Mouse (Mus musculus): Measurements from ENCODE around the gene Mrps7. TPM values are rescaled to one million over a fixed set of nuclear protein-coding genes. Genes with fewer than 3 reads are reported as not detected.

Mrps7 gene
- polyA plus RNA-seq (2014; fragmentation: Illumina TruSeq; extraction: RNeasy Lipid Tissue Mini Kit (QIAGEN cat#74804); ENCODE audit: low read depth, low replicate concordance): 79.9 TPM

DNA sequence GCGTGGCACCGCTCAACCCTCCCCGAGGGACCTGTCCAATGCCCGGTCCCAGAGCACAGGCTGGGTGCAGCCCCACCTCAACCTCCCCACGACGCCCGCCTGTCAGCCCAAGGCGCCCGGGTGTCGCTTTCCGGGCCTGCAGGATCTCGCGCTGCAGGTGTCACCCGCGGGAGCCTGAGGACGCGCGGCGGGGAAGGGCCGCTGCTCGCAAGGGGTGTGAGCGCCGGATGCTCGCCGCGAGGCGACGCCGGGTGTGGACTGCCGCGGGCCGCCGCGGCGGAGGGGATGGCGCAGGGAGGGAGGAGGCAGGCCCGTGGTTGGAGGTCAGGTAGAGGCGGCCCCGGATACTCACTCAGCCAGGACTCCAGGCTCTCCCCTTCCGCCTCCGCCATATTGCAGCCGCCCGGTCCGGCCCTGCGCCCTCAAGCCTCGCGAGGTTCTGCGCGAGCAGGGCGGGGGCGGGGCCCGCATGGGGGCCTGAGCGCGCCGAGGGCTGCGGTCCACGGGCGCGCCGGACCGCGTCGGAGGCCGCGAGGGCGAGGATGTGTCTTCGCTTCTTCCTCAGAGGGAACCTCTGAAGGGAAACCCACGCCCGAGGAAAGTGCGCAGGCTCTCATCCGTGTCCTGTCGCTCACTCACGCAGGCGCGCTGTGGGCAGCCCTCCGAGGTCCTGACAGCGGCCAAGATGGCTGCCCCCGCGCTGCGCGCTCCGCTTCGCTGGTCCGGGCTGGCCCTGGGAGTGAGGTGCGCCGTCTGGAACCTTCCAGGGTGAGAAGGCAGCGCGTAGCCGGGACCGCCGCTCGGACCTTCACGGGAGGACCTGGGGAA, at the start of gene Mrps7, which contains the start of gene Gga3:
Mrps7 (plus strand) TSS at position 450 of the 828 bp plus-strand sequence.
Gga3 (minus strand) TSS at position 576 of the 828 bp plus-strand sequence.

DNA sequence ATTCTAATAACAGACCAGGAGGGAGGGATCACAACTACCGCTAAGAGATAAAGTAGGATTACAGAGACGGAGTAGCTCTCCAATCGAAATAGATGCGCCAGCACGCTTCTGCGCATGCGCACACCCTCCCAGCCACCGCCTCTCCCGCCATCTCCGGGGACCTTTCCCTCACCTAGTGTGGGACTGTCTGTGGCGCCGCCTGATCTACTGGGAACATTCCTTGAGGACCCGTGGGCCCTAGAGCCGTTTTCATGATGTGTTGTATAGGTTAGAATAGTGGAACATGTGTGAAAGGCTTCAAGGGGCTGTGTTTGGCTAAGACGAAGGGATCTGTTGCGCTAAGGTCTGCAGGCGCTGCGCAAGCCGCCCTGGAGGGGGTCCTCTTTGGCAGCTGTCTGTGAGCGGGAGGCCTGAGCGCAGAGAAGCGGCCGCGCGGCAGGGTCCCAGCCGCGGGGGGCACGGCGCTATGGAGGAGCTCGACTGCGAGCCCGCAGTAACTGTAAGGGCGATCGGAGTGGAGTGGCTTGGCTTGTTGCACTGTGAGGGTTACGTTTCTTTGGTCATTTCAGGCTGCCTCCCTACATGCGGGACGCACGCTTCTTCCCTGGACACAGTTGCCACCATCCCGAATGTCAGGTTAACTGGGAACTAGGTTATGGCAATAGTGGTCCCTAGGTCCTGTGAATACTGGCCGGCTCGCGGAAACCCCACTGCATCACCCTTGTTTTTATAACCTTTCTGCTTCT, 39.5 kb upstream of the Mrps7 start, which contains the start of gene Nup85:
Nup85 (plus strand) TSS at position 371 of the 746 bp plus-strand sequence.

DNA sequence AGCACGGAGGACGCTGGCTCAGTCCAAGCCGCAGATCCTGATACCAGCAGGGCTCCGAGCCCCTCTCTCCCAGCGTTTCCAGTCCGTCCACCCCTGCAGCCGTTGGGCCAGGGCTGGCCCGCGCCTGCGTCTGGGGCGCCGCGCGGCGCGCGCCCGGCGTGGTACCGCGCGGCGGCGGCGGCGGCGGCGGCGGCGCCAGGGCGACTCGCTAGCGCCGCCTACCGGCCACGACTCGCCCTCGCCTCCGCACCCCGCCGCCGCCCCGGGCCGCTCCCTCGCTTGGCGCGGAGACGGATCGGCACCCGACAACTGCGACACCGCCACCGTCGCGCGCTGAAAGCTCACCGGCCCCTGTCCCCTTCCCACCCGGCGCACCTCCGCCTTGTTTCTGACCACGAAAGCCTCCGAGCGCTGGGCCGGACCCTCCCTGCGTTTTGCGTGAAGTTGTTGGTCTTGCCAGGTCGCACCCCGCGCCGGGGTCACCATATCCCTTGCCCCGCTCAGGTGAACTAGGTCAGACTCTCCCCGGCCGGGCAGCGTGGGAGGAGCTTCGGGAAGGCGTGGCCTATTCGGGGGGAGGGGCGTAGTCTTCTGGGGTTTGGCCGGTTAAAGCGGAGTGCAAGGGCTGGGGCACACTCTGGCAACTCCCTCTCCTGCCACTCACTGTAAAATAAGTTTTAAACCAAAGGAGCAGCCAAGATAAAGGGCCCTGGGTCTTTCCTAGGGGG, 8.8 kb downstream of the Mrps7 start, which contains the start of gene Mif4gd:
Mif4gd (minus strand) TSS at position 560 of the 728 bp plus-strand sequence.

DNA sequence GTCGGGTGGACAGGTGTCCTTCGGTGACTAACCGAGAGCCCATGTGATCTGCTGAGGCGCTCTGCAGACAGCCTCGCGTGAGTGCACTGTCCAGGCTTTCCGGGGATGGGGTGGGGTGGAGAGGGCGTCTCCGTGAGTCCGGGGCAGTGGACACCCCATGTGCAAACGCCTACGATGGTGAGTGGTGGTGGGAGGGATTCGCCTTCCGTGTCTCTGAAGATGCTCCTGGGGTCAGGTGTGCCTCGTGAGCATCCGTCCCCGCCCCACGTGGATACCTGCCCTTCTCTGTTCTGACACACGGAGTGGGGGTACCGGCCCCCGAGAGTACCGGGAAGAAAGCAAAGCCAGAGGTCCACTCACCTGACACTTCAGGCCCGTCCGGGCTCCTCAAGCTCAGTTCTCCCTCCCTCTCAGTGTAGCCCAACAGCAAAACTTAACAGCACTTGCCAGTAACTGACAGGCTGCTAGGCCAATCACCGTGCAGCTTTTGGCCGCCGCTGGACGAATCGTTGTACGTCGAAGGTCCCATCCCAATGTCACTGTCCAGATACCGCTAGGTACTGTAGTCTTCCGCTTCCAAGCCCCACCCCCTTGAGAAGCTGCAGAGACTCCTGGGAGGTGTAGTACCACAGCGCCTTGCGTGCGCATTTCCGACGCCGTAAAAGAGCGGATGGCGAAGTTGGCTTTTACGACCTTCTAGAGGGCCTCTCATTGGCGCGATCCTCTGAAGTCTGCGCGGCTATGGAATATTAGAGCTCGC, 24.2 kb downstream of the Mrps7 start, which contains the start of gene Slc25a19:
Slc25a19 (minus strand) TSS at position 591 of the 760 bp plus-strand sequence.

Other genes with a start within 250 kb of the Mrps7 start
- 3.8 TPM for gene Hid1, start 236.2 kb upstream of the Mrps7 start, polyA plus RNA-seq (2014; fragmentation: Illumina TruSeq; extraction: RNeasy Lipid Tissue Mini Kit (QIAGEN cat#74804); ENCODE audit: low read depth, low replicate concordance)
- gene Cdr2l, start 222.0 kb upstream of the Mrps7 start, polyA plus RNA-seq (2014; fragmentation: Illumina TruSeq; extraction: RNeasy Lipid Tissue Mini Kit (QIAGEN cat#74804); ENCODE audit: low read depth, low replicate concordance): 3.8 TPM
- gene Mrpl58, start 200.2 kb upstream of the Mrps7 start, polyA plus RNA-seq (2014; fragmentation: Illumina TruSeq; extraction: RNeasy Lipid Tissue Mini Kit (QIAGEN cat#74804); ENCODE audit: low read depth, low replicate concordance): 115 TPM
- gene Atp5h, start 184.0 kb upstream of the Mrps7 start, polyA plus RNA-seq (2014; fragmentation: Illumina TruSeq; extraction: RNeasy Lipid Tissue Mini Kit (QIAGEN cat#74804); ENCODE audit: low read depth, low replicate concordance): 3,222 TPM
- 34.3 TPM for gene Kctd2, start 183.8 kb upstream of the Mrps7 start, polyA plus RNA-seq (2014; fragmentation: Illumina TruSeq; extraction: RNeasy Lipid Tissue Mini Kit (QIAGEN cat#74804); ENCODE audit: low read depth, low replicate concordance)
- not detected for gene Trim80, start 163.4 kb upstream of the Mrps7 start, polyA plus RNA-seq (2014; fragmentation: Illumina TruSeq; extraction: RNeasy Lipid Tissue Mini Kit (QIAGEN cat#74804); ENCODE audit: low read depth, low replicate concordance)
- gene Slc16a5, start 141.5 kb upstream of the Mrps7 start, polyA plus RNA-seq (2014; fragmentation: Illumina TruSeq; extraction: RNeasy Lipid Tissue Mini Kit (QIAGEN cat#74804); ENCODE audit: low read depth, low replicate concordance): not detected
- 2.1 TPM for gene Armc7, start 128.3 kb upstream of the Mrps7 start, polyA plus RNA-seq (2014; fragmentation: Illumina TruSeq; extraction: RNeasy Lipid Tissue Mini Kit (QIAGEN cat#74804); ENCODE audit: low read depth, low replicate concordance)
- 14.9 TPM for gene Nt5c, start 112.1 kb upstream of the Mrps7 start, polyA plus RNA-seq (2014; fragmentation: Illumina TruSeq; extraction: RNeasy Lipid Tissue Mini Kit (QIAGEN cat#74804); ENCODE audit: low read depth, low replicate concordance)
- 88.9 TPM for gene Jpt1, start 89.5 kb upstream of the Mrps7 start, polyA plus RNA-seq (2014; fragmentation: Illumina TruSeq; extraction: RNeasy Lipid Tissue Mini Kit (QIAGEN cat#74804); ENCODE audit: low read depth, low replicate concordance)
- 255 TPM for gene Sumo2, start 67.6 kb upstream of the Mrps7 start, polyA plus RNA-seq (2014; fragmentation: Illumina TruSeq; extraction: RNeasy Lipid Tissue Mini Kit (QIAGEN cat#74804); ENCODE audit: low read depth, low replicate concordance)
- 37.0 TPM for gene Nup85, start 39.5 kb upstream of the Mrps7 start, polyA plus RNA-seq (2014; fragmentation: Illumina TruSeq; extraction: RNeasy Lipid Tissue Mini Kit (QIAGEN cat#74804); ENCODE audit: low read depth, low replicate concordance)
- 13.7 TPM for gene Gga3, start 126 bp downstream of the Mrps7 start, polyA plus RNA-seq (2014; fragmentation: Illumina TruSeq; extraction: RNeasy Lipid Tissue Mini Kit (QIAGEN cat#74804); ENCODE audit: low read depth, low replicate concordance)
- gene Mif4gd, start 9.0 kb downstream of the Mrps7 start, polyA plus RNA-seq (2014; fragmentation: Illumina TruSeq; extraction: RNeasy Lipid Tissue Mini Kit (QIAGEN cat#74804); ENCODE audit: low read depth, low replicate concordance): 62.3 TPM
- 53.1 TPM for gene Slc25a19, start 24.4 kb downstream of the Mrps7 start, polyA plus RNA-seq (2014; fragmentation: Illumina TruSeq; extraction: RNeasy Lipid Tissue Mini Kit (QIAGEN cat#74804); ENCODE audit: low read depth, low replicate concordance)
- 83.0 TPM for gene Grb2, start 104.7 kb downstream of the Mrps7 start, polyA plus RNA-seq (2014; fragmentation: Illumina TruSeq; extraction: RNeasy Lipid Tissue Mini Kit (QIAGEN cat#74804); ENCODE audit: low read depth, low replicate concordance)
- 74.3 TPM for gene Tmem94, start 161.5 kb downstream of the Mrps7 start, polyA plus RNA-seq (2014; fragmentation: Illumina TruSeq; extraction: RNeasy Lipid Tissue Mini Kit (QIAGEN cat#74804); ENCODE audit: low read depth, low replicate concordance)
- gene Caskin2, start 209.7 kb downstream of the Mrps7 start, polyA plus RNA-seq (2014; fragmentation: Illumina TruSeq; extraction: RNeasy Lipid Tissue Mini Kit (QIAGEN cat#74804); ENCODE audit: low read depth, low replicate concordance): 33.6 TPM
- 11.2 TPM for gene Tsen54, start 210.8 kb downstream of the Mrps7 start, polyA plus RNA-seq (2014; fragmentation: Illumina TruSeq; extraction: RNeasy Lipid Tissue Mini Kit (QIAGEN cat#74804); ENCODE audit: low read depth, low replicate concordance)
- 11.7 TPM for gene Llgl2, start 220.1 kb downstream of the Mrps7 start, polyA plus RNA-seq (2014; fragmentation: Illumina TruSeq; extraction: RNeasy Lipid Tissue Mini Kit (QIAGEN cat#74804); ENCODE audit: low read depth, low replicate concordance)

Measured in heart, adult 10 weeks (tissue).